Mouse (Mus musculus): ENCODE data around the gene Tet1.

Tet1 gene

GRCm38 (mm10) chr10:62847069-62847626 lies 61.6 kb downstream of the Tet1 start:
- DNase-seq (ENCODE audit: low read depth) = peak; percentile 46

GRCm38 (mm10) chr10:62843787-62844491 lies 64.9 kb downstream of the Tet1 start:
- no peak for DNase-seq (ENCODE audit: low read depth)

- no peak for DNase-seq (ENCODE audit: low read depth)
These were observed 66.8 kb downstream of the Tet1 start for GRCm38 (mm10) chr10:62841901-62842447.

- peak; percentile 17 for DNase-seq (ENCODE audit: low read depth)
These were observed 68.1 kb downstream of the Tet1 start for GRCm38 (mm10) chr10:62840687-62841086.

- DNase-seq (ENCODE audit: low read depth) = peak; percentile 38
These were observed 70.8 kb downstream of the Tet1 start for GRCm38 (mm10) chr10:62837987-62838386.

GRCm38 (mm10) chr10:62832783-62833182 lies 76.0 kb downstream of the Tet1 start:
- DNase-seq (ENCODE audit: low read depth) = no peak

GRCm38 (mm10) chr10:62831546-62831945 lies 77.2 kb downstream of the Tet1 start:
- DNase-seq (ENCODE audit: low read depth) = no peak

- DNase-seq (ENCODE audit: low read depth) = no peak
These were observed 84.3 kb downstream of the Tet1 start for GRCm38 (mm10) chr10:62824474-62824873.

GRCm38 (mm10) chr10:62823431-62823830 lies 85.4 kb downstream of the Tet1 start:
- DNase-seq (ENCODE audit: low read depth) = no peak

- peak; percentile 55 for DNase-seq (ENCODE audit: low read depth)
These were observed 98.8 kb downstream of the Tet1 start for GRCm38 (mm10) chr10:62810010-62810409.

- DNase-seq (ENCODE audit: low read depth) = no peak
These were observed 100.0 kb downstream of the Tet1 start for GRCm38 (mm10) chr10:62808766-62809165.

- DNase-seq (ENCODE audit: low read depth) = peak; percentile 90
These were observed 100.5 kb downstream of the Tet1 start for GRCm38 (mm10) chr10:62808316-62808715.

GRCm38 (mm10) chr10:62804106-62804505 lies 104.7 kb downstream of the Tet1 start:
- peak; percentile 68 for DNase-seq (ENCODE audit: low read depth)

- no peak for DNase-seq (ENCODE audit: low read depth)
These were observed 105.5 kb downstream of the Tet1 start for GRCm38 (mm10) chr10:62803296-62803695.

- no peak for DNase-seq (ENCODE audit: low read depth)
These were observed 114.6 kb downstream of the Tet1 start for GRCm38 (mm10) chr10:62794221-62794620.

GRCm38 (mm10) chr10:62793091-62793453 lies 115.7 kb downstream of the Tet1 start:
- peak; percentile 63 for DNase-seq (ENCODE audit: low read depth)

GRCm38 (mm10) chr10:62792177-62793090 lies 116.4 kb downstream of the Tet1 start, which contains the start of gene Ccar1:
TSS of gene Ccar1 (minus strand) at chr10:62792286.
- DNase-seq (ENCODE audit: low read depth) = peak; percentile 99

- DNase-seq (ENCODE audit: low read depth) = peak; percentile 66
These were observed 117.3 kb downstream of the Tet1 start for GRCm38 (mm10) chr10:62791251-62792176.

GRCm38 (mm10) chr10:62781776-62782175 lies 127.0 kb downstream of the Tet1 start:
- peak; percentile 65 for DNase-seq (ENCODE audit: low read depth)
